Mouse (Mus musculus) testis, postnatal 10 days (tissue): ENCODE results near the gene Panx2.

Source experiments
- DNase-seq: peaks from one replicate; pipeline ENCODE4 v3.0.0; 2021; ENCODE audit warnings: low spot score

Panx2 gene

GRCm38 (mm10) chr15:89075478-89076147, 16.1 kb downstream of the Panx2 start:
- DNase-seq: peak; percentile 91

- DNase-seq: peak; percentile 75
Observed at GRCm38 (mm10) chr15:89076156-89076731, 16.7 kb downstream of the Panx2 start.

GRCm38 (mm10) chr15:89078208-89078836, 18.8 kb downstream of the Panx2 start:
- DNase-seq: no peak

GRCm38 (mm10) chr15:89083906-89084305, 24.4 kb downstream of the Panx2 start:
- DNase-seq: no peak

- peak; percentile 43 for DNase-seq
Observed at GRCm38 (mm10) chr15:89084826-89085225, 25.3 kb downstream of the Panx2 start.

GRCm38 (mm10) chr15:89088607-89089247, 29.2 kb downstream of the Panx2 start, which contains the start of gene Selenoo:
Gene Selenoo, plus strand, starts transcription at chr15:89089084.
- peak; percentile 91 for DNase-seq

- DNase-seq: peak; percentile 66
Observed at GRCm38 (mm10) chr15:89089248-89090051, 29.9 kb downstream of the Panx2 start.

- DNase-seq: no peak
Observed at GRCm38 (mm10) chr15:89090662-89091061, 31.1 kb downstream of the Panx2 start.

GRCm38 (mm10) chr15:89092181-89092580, 32.6 kb downstream of the Panx2 start:
- no peak for DNase-seq

GRCm38 (mm10) chr15:89097450-89097849, 37.9 kb downstream of the Panx2 start:
- DNase-seq: no peak

- no peak for DNase-seq
Observed at GRCm38 (mm10) chr15:89098616-89099015, 39.1 kb downstream of the Panx2 start.

GRCm38 (mm10) chr15:89100823-89101222, 41.3 kb downstream of the Panx2 start:
- peak; percentile 41 for DNase-seq

- peak; percentile 42 for DNase-seq
Observed at GRCm38 (mm10) chr15:89102646-89103045, 43.1 kb downstream of the Panx2 start.

GRCm38 (mm10) chr15:89103921-89104320, 44.4 kb downstream of the Panx2 start:
- no peak for DNase-seq

GRCm38 (mm10) chr15:89104425-89104824, 44.9 kb downstream of the Panx2 start:
- no peak for DNase-seq

- DNase-seq: no peak
Observed at GRCm38 (mm10) chr15:89106073-89106472, 46.5 kb downstream of the Panx2 start.

GRCm38 (mm10) chr15:89106976-89107375, 47.4 kb downstream of the Panx2 start:
- DNase-seq: no peak

GRCm38 (mm10) chr15:89110147-89110546, 50.6 kb downstream of the Panx2 start:
- DNase-seq: peak; percentile 80

- DNase-seq: no peak
Observed at GRCm38 (mm10) chr15:89118007-89118406, 58.5 kb downstream of the Panx2 start.

GRCm38 (mm10) chr15:89122649-89123366, 63.3 kb downstream of the Panx2 start, which contains the start of gene Tubgcp6:
Gene Tubgcp6, minus strand, starts transcription at chr15:89123112.
- peak; percentile 97 for DNase-seq
